Mouse (Mus musculus): ENCODE data around the gene Vps26c. TPM values are rescaled to one million over a fixed set of nuclear protein-coding genes. Genes with fewer than 3 reads are reported as not detected.
"Not testable (repeated sequence)": the region's sequence is repeated elsewhere in the genome, so short reads cannot be mapped to it uniquely, and the experiment has no call there.

Gene Vps26c
- total RNA-seq, 2 experiments from 2014 or later = 11.8 to 14.9 TPM

GRCm38 (mm10) chr16:94509983-94510382 lies 16.6 kb downstream of the Vps26c start:
- DNase-seq = no peak

GRCm38 (mm10) chr16:94508769-94509168 lies 17.9 kb downstream of the Vps26c start:
- DNase-seq = no peak
- intact Hi-C loops (cut with DNase I; ENCODE audit: low total_unique reads) = no loop called here

More at GRCm38 (mm10) chr16:94509983-94510382, 16.6 kb downstream of the Vps26c start:
- intact Hi-C loops (cut with DNase I; ENCODE audit: low total_unique reads) = loop anchor here (10.0 kb wide), 1 partner anchor 105 kb away; no protein-coding TSS in a partner anchor

- DNase-seq = no peak
- intact Hi-C loops (cut with DNase I; ENCODE audit: low total_unique reads) = no loop called here
Measured at GRCm38 (mm10) chr16:94507071-94507470, 19.6 kb downstream of the Vps26c start.

GRCm38 (mm10) chr16:94504192-94504591 lies 22.4 kb downstream of the Vps26c start:
- intact Hi-C loops (cut with DNase I; ENCODE audit: low total_unique reads) = no loop called here
- no peak for DNase-seq

- intact Hi-C loops (cut with DNase I; ENCODE audit: low total_unique reads) = no loop called here
- peak; percentile 73 for DNase-seq
Measured at GRCm38 (mm10) chr16:94497911-94498310, 28.7 kb downstream of the Vps26c start.

- intact Hi-C loops (cut with DNase I; ENCODE audit: low total_unique reads); DNase-seq: not testable (repeated sequence)
Measured at GRCm38 (mm10) chr16:94497176-94497575, 29.5 kb downstream of the Vps26c start.

- no peak for DNase-seq
- intact Hi-C loops (cut with DNase I; ENCODE audit: low total_unique reads) = no loop called here
Measured at GRCm38 (mm10) chr16:94489326-94489725, 37.3 kb downstream of the Vps26c start.

GRCm38 (mm10) chr16:94487341-94487740 lies 39.3 kb downstream of the Vps26c start:
- no peak for DNase-seq
- intact Hi-C loops (cut with DNase I; ENCODE audit: low total_unique reads) = no loop called here

GRCm38 (mm10) chr16:94484752-94485535 lies 41.7 kb downstream of the Vps26c start:
- no peak for DNase-seq
- intact Hi-C loops (cut with DNase I; ENCODE audit: low total_unique reads) = no loop called here

GRCm38 (mm10) chr16:94473086-94473822 lies 53.4 kb downstream of the Vps26c start:
- intact Hi-C loops (cut with DNase I; ENCODE audit: low total_unique reads) = no loop called here
- peak; percentile 60 for DNase-seq

- DNase-seq = peak; percentile 75
- intact Hi-C loops (cut with DNase I; ENCODE audit: low total_unique reads) = no loop called here
Measured at GRCm38 (mm10) chr16:94472515-94472951, 54.1 kb downstream of the Vps26c start.

- DNase-seq = no peak
- intact Hi-C loops (cut with DNase I; ENCODE audit: low total_unique reads) = no loop called here
Measured at GRCm38 (mm10) chr16:94468391-94468790, 58.2 kb downstream of the Vps26c start.

- DNase-seq = peak; percentile 72
- intact Hi-C loops (cut with DNase I; ENCODE audit: low total_unique reads) = no loop called here
Measured at GRCm38 (mm10) chr16:94467337-94468055, 59.1 kb downstream of the Vps26c start.

- intact Hi-C loops (cut with DNase I; ENCODE audit: low total_unique reads) = not testable (repeated sequence)
Measured at GRCm38 (mm10) chr16:94466317-94466716, 60.3 kb downstream of the Vps26c start.

GRCm38 (mm10) chr16:94465900-94466299 lies 60.7 kb downstream of the Vps26c start:
- intact Hi-C loops (cut with DNase I; ENCODE audit: low total_unique reads) = no loop called here
- DNase-seq = no peak

More at GRCm38 (mm10) chr16:94466317-94466716, 60.3 kb downstream of the Vps26c start:
- DNase-seq = not testable (repeated sequence)

GRCm38 (mm10) chr16:94464067-94464466 lies 62.6 kb downstream of the Vps26c start:
- intact Hi-C loops (cut with DNase I; ENCODE audit: low total_unique reads) = no loop called here
- DNase-seq = no peak

GRCm38 (mm10) chr16:94454146-94454545 lies 72.5 kb downstream of the Vps26c start:
- no peak for DNase-seq
- intact Hi-C loops (cut with DNase I; ENCODE audit: low total_unique reads) = no loop called here

- intact Hi-C loops (cut with DNase I; ENCODE audit: low total_unique reads) = no loop called here
Measured at GRCm38 (mm10) chr16:94452768-94453167, 73.9 kb downstream of the Vps26c start.

GRCm38 (mm10) chr16:94451545-94452488 lies 74.8 kb downstream of the Vps26c start:
- no peak for DNase-seq
- intact Hi-C loops (cut with DNase I; ENCODE audit: low total_unique reads) = no loop called here

More at GRCm38 (mm10) chr16:94452768-94453167, 73.9 kb downstream of the Vps26c start:
- no peak for DNase-seq
